Mouse (Mus musculus) hindbrain, embryonic 13.5 days (tissue): ENCODE results near the gene Pisd. TPM values are rescaled to one million over a fixed set of nuclear protein-coding genes. Genes with fewer than 3 reads are reported as not detected.
A peak's percentile ranks its signal among the peaks of the same experiment; 100 is the strongest.

Source experiments
- ATAC-seq: fragments of 200-750 bp; cut with Nextera tagmentation; 2 replicates; pipeline ENCODE4 v1.8.0; 2017; ENCODE audit warnings: moderate TSS enrichment; ENCODE audit not compliant: low FRiP score
- H3K27ac ChIP-seq: fragments of 300-500 bp; sonication (generic); 2 replicates; pipeline ENCODE4 v1.5.1; 2015; ENCODE audit warnings: inconsistent platforms, mild to moderate bottlenecking, moderate library complexity
- H3K27me3 ChIP-seq: fragments of 300-500 bp; sonication (generic); 2 replicates; pipeline ENCODE4 v1.6.1; 2015; ENCODE audit warnings: mild to moderate bottlenecking, inconsistent platforms
- H3K36me3 ChIP-seq: fragments of 300-500 bp; sonication (generic); 2 replicates; pipeline ENCODE4 v1.6.1; 2015; ENCODE audit warnings: mild to moderate bottlenecking, inconsistent platforms
- H3K4me1 ChIP-seq: fragments of 300-500 bp; sonication (generic); replicated peaks from 2 replicates; pipeline ENCODE4 v1.6.1; 2015; ENCODE audit warnings: inconsistent platforms
- H3K4me2 ChIP-seq: fragments of 300-500 bp; sonication (generic); 2 replicates; pipeline ENCODE4 v1.6.1; 2015; ENCODE audit warnings: inconsistent platforms, mild to moderate bottlenecking, moderate library complexity
- H3K4me3 ChIP-seq: fragments of 300-500 bp; sonication (generic); 2 replicates; pipeline ENCODE4 v1.5.1; 2015; ENCODE audit warnings: mild to moderate bottlenecking, inconsistent platforms
- H3K9ac ChIP-seq: fragments of 300-500 bp; sonication (generic); 2 replicates; pipeline ENCODE4 v1.6.1; 2015; ENCODE audit warnings: mild to moderate bottlenecking, inconsistent platforms
- H3K9me3 ChIP-seq: fragments of 300-500 bp; sonication (generic); 2 replicates; pipeline ENCODE4 v1.6.1; 2016; ENCODE audit warnings: inconsistent platforms
- WGBS: fragments of 180-500 bp; shearing (Covaris S2); methylation state at CpG from one replicate; pipeline ENCODE4 v1.1.7; 2015; 5-methylcytosine and 5-hydroxymethylcytosine counted together
- polyA plus RNA-seq: library from polyadenylated mRNA; unstranded; fragments of >200 nt; fragmentation: Nextera tagmentation; extraction: Ambion mirVana; gene quantifications from 2 replicates; pipeline ENCODE4 v1.2.1, GENCODE M21; 2015

The Pisd gene
- polyA plus RNA-seq, 1 experiment from 2014 or later, result 94.5 TPM

- Histone ChIP-seq H3K4me2 (no peak overlapping the region), H3K27me3 (no peaks in the 10 kb centered on the region), H3K4me3 (no peak overlapping the region), H3K9me3 (no peaks in the 10 kb centered on the region), H3K4me1 (no peaks in the 10 kb centered on the region), H3K9ac (no peak overlapping the region), H3K36me3 (no peaks in the 10 kb centered on the region), H3K27ac (no peak overlapping the region)
- no peak for ATAC-seq
- WGBS, result 69% methylated on average over 3 of the region's 3 CpGs
Measured at GRCm38 (mm10) chr5:32721316-32721715, 64.1 kb downstream of the Pisd start.

- Histone ChIP-seq H3K27me3 (no peaks in the 10 kb centered on the region), H3K4me2 (no peak overlapping the region), H3K9me3 (no peaks in the 10 kb centered on the region), H3K36me3 (no peaks in the 10 kb centered on the region), H3K4me1 (no peaks in the 10 kb centered on the region), H3K9ac (no peak overlapping the region), H3K27ac (no peak overlapping the region), H3K4me3 (no peak overlapping the region)
- ATAC-seq, result no peak
- 82% methylated on average over 9 of the region's 9 CpGs for WGBS
Measured at GRCm38 (mm10) chr5:32720416-32720815, 65.0 kb downstream of the Pisd start.

GRCm38 (mm10) chr5:32718916-32719315, 66.5 kb downstream of the Pisd start:
- no peaks in the 10 kb centered on the region for H3K27me3 ChIP-seq
- H3K9ac ChIP-seq, result no peak overlapping the region

DNA sequence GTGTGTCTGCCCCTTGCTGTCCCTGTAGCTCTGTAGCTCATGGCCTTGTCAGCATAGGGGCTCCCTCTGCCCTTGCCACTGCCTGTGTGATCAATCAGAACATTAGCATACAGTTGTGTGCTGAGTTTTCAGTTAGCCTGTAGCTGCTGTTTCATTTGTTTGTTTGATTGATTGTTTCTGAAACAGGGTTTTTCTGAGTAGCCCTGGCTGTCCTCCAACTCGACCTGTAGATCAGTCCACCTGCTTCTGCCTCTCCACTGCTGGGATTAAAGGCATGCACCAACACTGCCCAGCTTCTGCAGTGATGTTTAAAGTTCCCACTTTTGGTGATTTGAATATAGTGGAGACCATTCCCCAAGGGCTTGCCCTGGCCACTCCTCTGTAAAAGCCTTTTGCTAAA, 67.7 kb downstream of the Pisd start:
- Histone ChIP-seq H3K9ac (no peak overlapping the region), H3K4me3 (no peak overlapping the region)
- 45% methylated on average over 1 of the region's 1 CpGs for WGBS

More at GRCm38 (mm10) chr5:32718916-32719315, 66.5 kb downstream of the Pisd start:
- no peaks in the 10 kb centered on the region for H3K9me3 ChIP-seq
- H3K27ac ChIP-seq, result no peak overlapping the region
- 61% methylated on average over 6 of the region's 6 CpGs for WGBS
- no peaks in the 10 kb centered on the region for H3K4me1 ChIP-seq
- H3K36me3 ChIP-seq, result no peaks in the 10 kb centered on the region
- ATAC-seq, result no peak
- H3K4me3 ChIP-seq, result no peak overlapping the region
- H3K4me2 ChIP-seq, result no peak overlapping the region

DNA sequence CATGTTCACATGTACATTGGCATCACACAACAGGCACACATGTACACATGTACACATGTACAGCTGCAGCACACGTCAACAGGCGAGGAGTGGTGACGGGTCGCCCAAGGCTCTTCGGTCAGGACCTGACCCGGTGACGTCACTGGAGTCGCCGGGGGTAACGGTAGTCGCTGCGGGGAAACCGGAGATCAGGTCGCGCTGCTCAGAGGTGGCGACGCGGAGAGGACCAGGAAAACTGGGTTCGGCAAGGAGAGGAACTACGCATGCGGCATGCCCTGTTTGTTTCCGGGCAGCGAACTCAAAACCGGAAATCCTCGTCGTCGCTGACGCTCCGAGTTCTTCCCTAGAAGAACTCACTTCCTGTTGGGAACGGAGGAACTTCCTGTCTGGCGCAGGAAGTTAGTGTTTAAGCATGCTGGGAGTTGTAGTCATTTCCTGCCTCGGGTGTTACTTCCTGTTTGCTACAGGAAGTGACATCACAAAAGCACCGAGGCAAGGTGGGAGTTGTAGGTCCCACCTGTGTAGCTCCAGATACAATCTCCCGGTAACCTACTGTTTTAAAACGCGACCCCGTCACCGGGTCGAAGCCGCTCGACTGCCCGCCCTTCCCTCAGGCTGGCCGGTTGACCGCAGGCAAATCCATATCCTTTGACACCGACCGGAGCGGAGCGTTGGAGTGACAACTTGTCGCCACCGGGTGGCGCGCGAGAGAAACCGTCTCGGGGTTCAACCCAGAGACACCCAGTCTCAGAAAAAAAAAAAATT, 71.6 kb downstream of the Pisd start:
- no peaks in the 10 kb centered on the region for H3K9me3 ChIP-seq
- no peaks in the 10 kb centered on the region for H3K36me3 ChIP-seq
- whole genome bisulfite sequencing, result under 1% methylated on average over 55 of the region's 55 CpGs
- no peaks in the 10 kb centered on the region for H3K27me3 ChIP-seq
- peaks cover 13% of the 10 kb centered on the region for H3K4me1 ChIP-seq
- peak overlapping the region; percentile 78 for H3K9ac ChIP-seq
- H3K4me2 ChIP-seq, result peak overlapping the region; percentile 86
- H3K4me3 ChIP-seq, result peak overlapping the region; percentile 72
- peak; percentile 99 for ATAC-seq
- peak overlapping the region; percentile 87 for H3K27ac ChIP-seq

More for the DNA sequence above, 67.7 kb downstream of the Pisd start:
- H3K4me2 ChIP-seq, result no peak overlapping the region
- no peak for ATAC-seq
- H3K9me3 ChIP-seq, result no peaks in the 10 kb centered on the region
- H3K27me3 ChIP-seq, result no peaks in the 10 kb centered on the region
- peaks cover 7% of the 10 kb centered on the region for H3K4me1 ChIP-seq
- no peak overlapping the region for H3K27ac ChIP-seq
- no peaks in the 10 kb centered on the region for H3K36me3 ChIP-seq

GRCm38 (mm10) chr5:32713042-32713702, 72.3 kb downstream of the Pisd start:
- H3K9ac ChIP-seq, result peak overlapping the region; percentile 78
- H3K27me3 ChIP-seq, result no peaks in the 10 kb centered on the region
- H3K4me1 ChIP-seq, result peaks cover 13% of the 10 kb centered on the region
- WGBS, result 28% methylated on average over 2 of the region's 2 CpGs
- H3K36me3 ChIP-seq, result no peaks in the 10 kb centered on the region
- H3K4me3 ChIP-seq, result peak overlapping the region; percentile 72
- ATAC-seq, result no peak; the same call in 1 of the 2 replicates
- H3K4me2 ChIP-seq, result peak overlapping the region; percentile 86
- H3K9me3 ChIP-seq, result no peaks in the 10 kb centered on the region
- peak overlapping the region; percentile 87 for H3K27ac ChIP-seq

DNA sequence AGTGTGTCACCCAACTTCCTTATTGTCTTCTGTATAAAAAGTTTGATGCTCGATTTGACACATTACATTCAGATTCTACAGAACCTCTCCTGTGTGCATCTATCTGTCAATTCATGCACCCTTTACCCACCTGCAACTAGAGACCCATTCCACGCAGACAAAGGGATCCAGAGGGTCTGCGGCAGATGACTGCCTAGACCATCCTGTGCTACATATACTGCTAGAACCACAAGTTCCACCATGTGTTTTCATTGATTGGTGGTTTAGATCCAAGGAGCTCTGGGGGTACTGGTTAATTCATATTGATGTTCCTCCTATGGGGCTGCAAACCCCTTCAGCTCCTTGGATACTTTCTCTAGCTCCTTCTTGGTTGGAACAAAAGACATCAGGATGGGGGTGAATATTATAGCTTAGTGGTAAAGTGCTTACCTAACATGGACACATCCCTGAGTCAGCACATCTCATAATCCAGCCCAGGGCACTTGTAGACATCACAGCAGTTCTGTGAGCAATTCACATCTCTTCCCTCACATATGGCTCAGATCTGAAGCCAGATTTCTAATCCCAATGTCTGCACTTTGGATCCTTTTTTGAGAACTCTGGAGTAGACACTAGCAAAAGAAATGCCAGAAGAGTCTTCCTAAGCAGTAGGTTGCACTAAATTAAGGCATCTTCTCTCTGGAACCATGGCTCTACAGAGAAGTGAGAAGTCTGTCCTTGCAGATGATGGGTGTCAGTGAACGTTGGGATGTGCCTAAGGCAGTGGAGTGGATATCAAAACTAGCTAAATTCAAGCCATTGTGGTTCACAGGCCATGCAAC, 73.0 kb downstream of the Pisd start:
- peaks cover 13% of the 10 kb centered on the region for H3K4me1 ChIP-seq
- no peaks in the 10 kb centered on the region for H3K36me3 ChIP-seq
- H3K27ac ChIP-seq, result 0 out of 2 replicates have a peak overlapping the region, but pooled peaks have one; percentile 87
- H3K9me3 ChIP-seq, result no peaks in the 10 kb centered on the region
- peak overlapping the region; percentile 72 for H3K4me3 ChIP-seq
- 73% methylated on average over 4 of the region's 4 CpGs for WGBS
- no peaks in the 10 kb centered on the region for H3K27me3 ChIP-seq
- peak overlapping the region; percentile 78 for H3K9ac ChIP-seq
- ATAC-seq, result no peak
- H3K4me2 ChIP-seq, result peak overlapping the region; percentile 86

GRCm38 (mm10) chr5:32711485-32711884, 74.0 kb downstream of the Pisd start:
- WGBS, result 80% methylated on average over 5 of the region's 5 CpGs
- Histone ChIP-seq H3K4me2 (no peak overlapping the region), H3K4me3 (no peak overlapping the region), H3K9ac (no peak overlapping the region), H3K9me3 (no peaks in the 10 kb centered on the region), H3K27me3 (no peaks in the 10 kb centered on the region), H3K36me3 (no peaks in the 10 kb centered on the region), H3K27ac (no peak overlapping the region), H3K4me1 (peaks cover 13% of the 10 kb centered on the region)
- ATAC-seq, result no peak

GRCm38 (mm10) chr5:32706226-32706780, 79.1 kb downstream of the Pisd start:
- no peak overlapping the region for H3K27ac ChIP-seq
- H3K4me2 ChIP-seq, result no peak overlapping the region
- ATAC-seq, result no peak
- H3K27me3 ChIP-seq, result no peaks in the 10 kb centered on the region
- no peaks in the 10 kb centered on the region for H3K36me3 ChIP-seq
- WGBS, result 76% methylated on average over 2 of the region's 2 CpGs
- H3K9ac ChIP-seq, result no peak overlapping the region
- H3K4me1 ChIP-seq, result no peaks in the 10 kb centered on the region
- no peak overlapping the region for H3K4me3 ChIP-seq
- H3K9me3 ChIP-seq, result no peaks in the 10 kb centered on the region

DNA sequence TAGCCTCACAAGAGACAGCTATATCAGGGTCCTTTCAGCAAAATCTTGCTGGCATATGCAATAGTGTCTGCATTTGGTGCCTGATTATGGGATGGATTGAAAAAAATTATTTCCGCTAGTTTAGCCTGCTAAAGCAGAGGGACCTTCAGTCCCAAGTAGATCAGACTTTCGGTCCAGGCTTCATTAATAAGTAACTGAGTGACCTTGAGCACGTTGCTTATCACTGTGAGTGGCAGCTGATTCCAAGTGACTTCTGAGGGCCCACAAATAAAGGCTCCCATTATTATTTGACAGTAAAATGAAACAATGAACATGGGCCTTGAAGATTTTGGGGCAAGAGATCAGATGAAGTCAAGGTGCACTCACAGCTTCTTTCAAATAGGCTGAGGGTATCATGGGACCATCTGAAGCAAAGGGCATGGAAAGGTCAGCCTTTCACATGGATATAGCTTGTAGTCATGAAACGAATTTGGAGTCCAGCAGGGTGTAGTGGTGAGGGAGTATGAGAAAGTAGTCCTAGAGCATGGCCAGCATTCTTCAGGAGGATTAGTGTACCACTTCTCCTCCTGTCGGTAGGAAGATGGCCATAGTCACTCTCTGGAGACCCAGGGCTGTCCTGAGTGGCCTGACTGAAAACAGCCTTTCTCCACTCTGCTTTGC, 88.1 kb downstream of the Pisd start:
- Histone ChIP-seq H3K27ac (no peak overlapping the region), H3K9ac (no peak overlapping the region), H3K4me3 (no peak overlapping the region), H3K4me2 (no peak overlapping the region), H3K9me3 (no peaks in the 10 kb centered on the region), H3K36me3 (no peaks in the 10 kb centered on the region), H3K27me3 (no peaks in the 10 kb centered on the region), H3K4me1 (no peaks in the 10 kb centered on the region)
- no peak for ATAC-seq
- WGBS, result 70% methylated on average over 5 of the region's 5 CpGs

DNA sequence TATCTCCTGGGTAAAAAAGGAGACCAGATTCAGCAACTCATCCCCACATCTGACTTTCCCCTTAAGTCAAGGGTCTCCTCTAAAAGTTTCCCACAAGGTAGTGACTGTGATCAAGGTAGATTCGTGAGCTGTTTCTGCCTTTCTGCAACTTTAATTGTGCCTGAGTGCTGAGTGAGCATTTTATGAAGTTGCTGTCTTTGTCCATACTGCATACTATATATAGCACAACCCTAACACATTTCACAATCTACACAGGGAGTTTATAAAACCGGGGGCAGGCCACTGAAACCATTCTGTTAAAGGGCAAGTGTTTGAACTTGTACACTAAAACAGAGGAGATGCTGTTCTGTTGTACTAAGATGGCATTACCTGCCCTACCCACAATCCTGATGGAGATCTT, 92.0 kb downstream of the Pisd start:
- H3K27me3 ChIP-seq, result no peaks in the 10 kb centered on the region
- no peak overlapping the region for H3K9ac ChIP-seq
- ATAC-seq, result no peak
- 71% methylated on average over 2 of the region's 2 CpGs for WGBS
- H3K36me3 ChIP-seq, result no peaks in the 10 kb centered on the region
- H3K27ac ChIP-seq, result no peak overlapping the region
- no peak overlapping the region for H3K4me3 ChIP-seq
- H3K4me2 ChIP-seq, result no peak overlapping the region
- H3K4me1 ChIP-seq, result no peaks in the 10 kb centered on the region
- no peaks in the 10 kb centered on the region for H3K9me3 ChIP-seq
